Mouse (Mus musculus) forelimb bud, embryonic 11.5 days (tissue): ENCODE results near the gene Grm5.

Experiments
- DNase-seq: peaks from one replicate; pipeline ENCODE4 v3.0.0-alpha.2; 2012; ENCODE audit warnings: low read depth, low spot score

Grm5 gene

DNA sequence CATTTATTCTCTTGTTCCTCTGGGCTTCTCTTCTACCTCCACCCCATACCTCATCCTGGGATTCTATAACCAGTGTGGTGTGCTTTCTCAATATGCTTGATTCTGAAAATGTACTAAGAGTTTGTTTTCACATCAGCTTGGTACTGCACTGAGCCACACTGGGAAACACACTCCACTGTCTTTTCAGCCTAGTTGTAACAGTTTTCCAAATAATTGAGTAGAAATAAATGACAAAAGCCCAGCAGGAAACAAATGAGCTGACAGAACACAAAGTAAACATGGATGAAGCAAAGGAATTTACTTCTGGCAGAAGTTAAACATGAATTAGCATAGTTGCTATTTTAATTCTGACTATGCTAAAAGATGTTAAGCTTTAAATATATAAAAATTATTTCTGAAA lies 262.1 kb downstream of the Grm5 start:
- DNase-seq, result no peak

DNA sequence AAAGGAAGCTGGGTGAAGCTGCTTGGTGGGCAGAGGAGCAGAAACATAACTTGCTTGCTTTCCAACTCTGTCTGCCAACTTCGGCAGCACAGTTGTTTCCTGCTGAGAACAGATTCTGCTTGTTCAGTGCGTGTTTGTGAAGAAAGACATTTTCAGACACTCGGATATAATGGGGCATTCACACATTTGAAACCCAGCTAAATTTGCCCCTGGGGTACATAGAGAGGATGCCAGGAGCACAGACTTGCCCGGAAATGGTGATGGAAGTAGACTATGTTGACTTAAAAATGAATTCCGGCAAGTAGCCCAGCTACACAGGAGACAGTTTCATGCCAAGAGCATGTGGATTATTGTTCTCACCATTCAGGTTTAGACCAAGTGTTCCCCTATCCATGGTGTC lies 342.0 kb downstream of the Grm5 start:
- DNase-seq, result no peak

DNA sequence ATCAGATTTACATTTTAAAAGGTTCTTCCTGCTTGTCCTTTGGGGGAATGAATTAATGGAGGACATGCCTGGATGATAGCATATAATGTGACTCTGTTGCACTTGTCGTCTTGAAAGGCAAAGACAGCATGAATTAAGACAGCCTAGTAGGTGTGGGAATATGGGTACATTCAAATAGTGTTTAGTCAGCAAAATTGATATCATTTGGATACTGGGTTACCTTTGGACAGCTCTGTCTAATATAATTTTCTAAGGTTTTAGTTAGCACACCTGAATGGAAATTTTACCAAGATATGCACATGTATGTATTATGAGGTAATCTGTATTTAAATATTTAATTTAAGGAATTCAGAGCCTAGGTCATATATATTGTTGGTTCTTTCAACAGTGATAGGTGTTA lies 353.4 kb downstream of the Grm5 start:
- DNase-seq, result no peak

DNA sequence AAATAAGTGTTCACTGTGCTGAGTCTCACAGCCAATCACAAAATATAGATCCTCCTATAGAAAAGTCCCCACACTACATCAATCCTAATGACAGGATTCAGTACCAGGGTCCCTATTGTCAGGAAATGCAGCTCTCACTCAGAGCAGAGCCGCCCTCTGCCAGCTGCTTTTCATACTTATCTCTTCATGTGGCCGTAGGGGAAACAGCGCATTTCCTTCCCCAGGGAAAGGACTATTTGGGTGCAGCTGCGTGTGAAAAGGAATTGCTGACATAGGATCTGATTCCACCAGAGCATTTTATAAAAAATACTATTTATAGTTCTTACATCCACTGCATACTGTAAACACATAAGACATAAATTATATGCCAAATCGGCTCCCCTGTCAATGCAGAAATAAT lies 354.3 kb downstream of the Grm5 start:
- no peak for DNase-seq

DNA sequence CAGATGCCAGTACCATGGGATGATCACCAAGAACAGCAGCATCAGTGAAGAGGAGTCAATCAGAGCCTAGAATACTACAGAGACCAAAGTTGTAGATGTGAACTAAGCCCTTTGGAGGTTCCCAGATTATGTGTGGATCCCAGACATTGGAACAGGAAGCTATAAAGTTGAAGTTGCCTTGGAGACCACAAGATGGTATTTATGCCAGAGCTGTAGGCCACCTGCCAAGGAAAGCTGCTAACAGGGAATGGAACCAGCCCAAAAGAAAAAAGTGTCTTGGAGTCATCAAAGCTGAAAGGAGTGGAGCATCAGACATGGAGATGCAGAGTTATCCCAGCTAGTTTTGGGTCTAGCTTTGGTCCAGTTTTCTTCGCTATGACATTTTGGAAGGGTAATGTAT lies 366.2 kb downstream of the Grm5 start:
- DNase-seq, result no peak

DNA sequence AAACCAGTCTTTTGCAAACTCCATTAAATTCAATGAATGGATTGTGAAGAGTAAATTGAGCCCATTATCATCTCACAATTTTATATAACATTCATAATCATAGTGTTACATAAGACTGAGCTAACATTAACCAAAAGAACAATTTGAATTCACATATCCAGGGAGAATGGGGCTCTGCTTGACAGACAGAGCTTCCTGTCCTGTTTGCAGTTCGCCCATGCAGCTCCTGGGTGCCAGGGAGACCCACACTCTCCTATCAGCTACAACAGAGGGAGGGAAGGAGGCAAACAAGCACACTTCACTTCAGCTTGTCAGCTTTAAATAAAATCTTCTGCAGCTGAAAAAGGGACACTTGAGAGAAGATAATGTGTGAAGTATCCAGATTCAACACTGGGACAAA lies 389.2 kb downstream of the Grm5 start:
- DNase-seq, result no peak

DNA sequence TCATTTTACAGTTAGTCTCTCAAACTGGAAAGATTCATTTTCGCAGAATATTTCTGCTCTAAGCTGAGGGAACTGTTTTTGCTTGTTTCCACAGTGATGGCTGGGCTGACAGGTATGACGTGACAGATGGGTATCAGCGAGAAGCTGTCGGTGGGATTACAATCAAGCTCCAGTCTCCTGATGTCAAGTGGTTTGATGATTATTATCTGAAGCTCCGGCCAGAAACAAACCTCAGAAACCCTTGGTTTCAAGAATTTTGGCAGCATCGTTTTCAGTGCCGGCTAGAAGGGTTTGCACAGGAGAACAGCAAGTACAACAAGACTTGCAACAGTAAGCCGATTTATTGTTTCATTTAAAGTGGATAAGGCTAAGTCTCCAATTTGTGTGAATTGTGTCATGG lies 391.1 kb downstream of the Grm5 start:
- no peak for DNase-seq

DNA sequence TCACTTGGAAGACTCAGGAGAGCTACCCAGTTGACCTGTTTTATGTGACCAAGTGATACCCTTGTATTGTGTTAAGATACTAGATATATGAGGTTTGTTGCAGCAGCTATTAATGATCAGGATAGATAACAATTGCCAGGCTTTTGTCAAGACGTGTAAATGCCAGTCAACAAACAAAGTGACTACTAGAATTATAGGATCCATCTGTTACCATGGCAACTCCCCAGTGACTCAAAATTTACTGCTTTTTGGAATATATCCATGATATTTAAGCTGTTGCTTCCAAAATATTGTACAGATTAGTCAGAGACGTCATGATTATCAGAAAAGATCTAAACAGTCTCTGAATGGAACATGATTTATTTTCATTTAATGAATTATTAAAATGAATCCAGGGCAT lies 399.5 kb downstream of the Grm5 start:
- DNase-seq, result no peak

DNA sequence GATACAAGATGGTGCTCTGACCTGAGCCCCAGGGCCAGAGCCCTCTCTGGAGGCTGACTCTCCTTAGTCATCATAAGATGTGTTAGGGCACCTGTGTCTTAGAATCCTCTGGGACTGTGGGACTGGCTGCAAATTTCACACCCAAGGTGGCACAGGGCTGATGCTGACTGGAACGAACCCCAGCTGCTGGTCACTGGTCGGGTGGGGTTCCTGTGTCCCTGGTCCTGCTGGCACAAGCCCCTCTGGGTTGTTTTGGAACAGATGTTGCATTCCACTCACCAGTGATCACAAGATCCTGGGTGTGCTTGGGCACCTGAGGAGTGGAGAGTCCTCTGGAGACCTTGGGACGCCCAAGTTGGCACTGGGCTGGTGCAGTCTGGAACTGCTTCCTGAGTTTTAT lies 430.5 kb downstream of the Grm5 start:
- DNase-seq, result no peak

DNA sequence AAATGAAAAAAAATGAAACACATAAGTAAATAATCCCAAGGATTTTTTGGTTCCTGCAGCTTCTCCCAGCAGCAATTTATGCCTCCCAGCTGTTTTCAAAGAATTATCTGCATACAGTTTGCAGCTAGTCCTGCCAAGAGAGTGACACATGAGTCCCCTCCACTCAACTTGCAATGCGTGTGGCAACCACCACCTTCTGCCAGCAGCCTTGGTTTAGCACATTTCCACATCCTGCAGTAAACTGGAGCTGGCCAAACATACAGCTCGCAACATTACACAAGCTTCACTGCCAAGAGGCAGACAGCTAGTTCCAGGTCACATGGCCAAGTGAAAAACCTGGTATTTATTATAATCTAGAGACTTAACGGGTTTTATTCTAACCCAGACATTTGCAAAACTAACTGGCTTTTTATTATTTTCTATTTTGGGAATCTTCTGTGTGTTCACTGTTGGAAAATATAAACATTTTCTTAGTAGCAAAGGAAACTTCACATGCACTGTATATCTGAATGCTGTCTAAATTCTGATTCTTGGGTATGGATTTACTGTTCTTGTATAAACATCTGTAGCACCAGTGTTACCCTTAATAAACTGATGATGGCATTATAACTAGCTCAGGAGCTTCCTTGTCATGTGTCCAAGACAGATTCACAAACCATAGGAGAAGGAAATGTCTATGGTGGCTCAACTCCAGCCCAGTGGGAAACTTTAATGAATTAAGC lies 443.6 kb downstream of the Grm5 start:
- DNase-seq, result no peak

DNA sequence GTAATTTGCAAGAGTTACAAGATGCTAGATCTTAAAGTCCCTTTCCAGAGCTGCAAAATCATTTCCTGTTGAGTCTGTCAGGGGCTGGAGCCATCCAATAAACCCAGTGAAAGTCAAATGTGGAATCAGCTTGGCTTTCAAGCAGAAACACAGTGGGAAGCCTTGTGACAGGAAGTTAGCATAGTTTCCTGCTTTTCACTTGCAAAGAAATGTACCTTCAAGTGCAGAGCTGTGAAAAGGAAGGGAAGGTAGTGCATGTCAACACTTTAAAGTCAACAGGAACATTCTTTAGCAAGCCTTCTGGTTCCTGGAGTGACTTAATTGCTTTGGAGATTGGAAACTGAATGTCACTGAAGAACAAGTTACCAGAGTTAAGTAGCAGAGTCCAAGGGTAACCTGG lies 463.4 kb downstream of the Grm5 start:
- DNase-seq, result no peak

DNA sequence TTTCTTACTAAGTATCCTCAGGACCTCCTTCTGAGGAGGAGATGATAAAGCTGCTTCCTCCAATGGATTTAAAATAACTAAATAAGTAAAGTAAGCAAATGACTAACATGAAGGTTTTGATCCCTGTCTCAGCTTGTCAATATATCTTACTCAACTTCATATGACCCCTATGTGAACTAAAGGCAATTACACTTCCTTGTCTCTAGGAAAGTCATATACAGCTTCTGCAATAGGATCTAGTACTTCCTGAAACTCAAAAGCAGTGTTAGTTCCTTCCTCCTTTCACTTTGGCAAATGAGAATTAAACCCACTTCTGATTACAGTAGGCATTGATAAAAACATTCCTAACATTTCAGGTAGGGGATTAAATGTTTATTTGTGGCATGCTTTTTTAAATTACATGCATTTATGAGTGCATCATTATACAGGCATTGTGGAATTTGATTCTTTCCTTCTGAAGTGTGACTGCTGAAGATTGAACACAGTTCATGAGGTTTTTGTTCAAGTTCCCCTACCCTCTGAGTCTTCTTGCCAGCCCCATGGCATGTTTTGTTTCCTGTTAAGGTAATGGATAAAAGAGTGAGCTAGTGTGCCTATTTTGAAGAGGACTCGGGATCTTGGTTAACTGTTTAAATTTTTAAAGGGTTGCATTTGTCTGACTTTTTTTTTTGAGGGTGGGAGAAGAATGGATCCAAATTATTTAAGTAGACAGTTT lies 470.4 kb downstream of the Grm5 start:
- no peak for DNase-seq

DNA sequence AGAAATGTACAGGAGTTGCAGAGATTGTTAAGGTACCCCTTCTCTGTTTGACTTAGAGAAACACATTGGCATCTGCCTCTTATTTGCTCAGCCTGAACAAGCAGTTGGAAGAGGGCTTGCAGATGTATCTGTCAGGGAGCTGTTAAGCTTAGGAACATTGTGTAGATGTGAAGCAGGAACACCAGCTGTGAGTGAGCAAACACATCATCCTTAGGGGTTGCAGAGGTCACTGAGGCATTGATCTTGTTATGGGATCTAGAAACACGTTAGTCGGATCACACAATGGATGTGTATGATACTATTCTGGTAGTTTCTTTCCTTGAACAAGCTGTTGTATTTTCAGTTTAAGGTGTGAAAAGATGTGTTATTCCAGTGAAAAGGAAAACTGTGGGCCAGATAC lies 472.5 kb downstream of the Grm5 start:
- DNase-seq, result no peak

DNA sequence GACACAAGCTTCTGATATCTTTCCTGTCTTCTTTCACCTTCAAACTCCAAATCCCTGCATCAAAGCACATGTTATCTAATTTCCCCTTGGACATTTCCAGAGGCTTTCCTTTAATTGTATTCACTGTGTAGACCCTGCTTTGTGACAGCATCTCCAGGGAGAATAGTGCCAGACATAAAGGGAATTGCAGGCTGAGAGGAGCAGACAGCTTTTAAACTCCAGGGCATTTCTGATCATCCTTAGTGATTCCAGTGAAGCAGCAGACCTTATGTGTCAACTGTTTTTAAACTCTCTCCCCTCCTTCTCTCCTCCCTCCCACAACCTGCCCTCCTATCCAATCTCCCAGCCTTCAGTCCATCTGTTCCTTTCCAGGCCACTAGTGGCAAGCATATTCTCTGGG lies 507.1 kb downstream of the Grm5 start:
- no peak for DNase-seq

DNA sequence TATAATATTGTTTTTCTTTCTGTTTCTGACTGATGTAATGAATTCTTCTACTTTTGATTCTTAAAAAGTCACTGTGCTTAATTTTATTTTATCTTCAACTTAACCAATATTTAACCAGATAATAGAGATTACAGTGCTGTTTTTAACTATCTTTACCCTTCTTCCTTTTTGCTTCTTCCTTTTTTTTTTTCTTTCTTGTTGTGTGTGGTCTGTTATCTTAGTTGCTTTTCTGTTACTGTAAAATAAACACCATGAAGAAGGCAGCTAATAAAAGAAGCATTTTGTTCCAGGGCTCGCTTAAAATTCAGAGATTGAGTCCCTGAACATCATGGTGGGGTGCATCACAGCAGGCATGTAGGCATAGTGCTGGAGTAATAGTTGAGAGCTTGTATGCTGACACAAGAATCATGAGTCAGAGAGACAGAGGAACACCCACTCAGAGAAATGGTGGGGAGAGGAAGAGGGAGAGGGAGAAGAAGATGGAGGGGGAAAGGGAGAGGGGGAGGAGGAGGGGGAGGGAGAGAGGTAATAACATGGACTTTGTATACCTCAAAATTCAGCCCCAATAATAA lies 512.7 kb downstream of the Grm5 start:
- DNase-seq, result no peak

DNA sequence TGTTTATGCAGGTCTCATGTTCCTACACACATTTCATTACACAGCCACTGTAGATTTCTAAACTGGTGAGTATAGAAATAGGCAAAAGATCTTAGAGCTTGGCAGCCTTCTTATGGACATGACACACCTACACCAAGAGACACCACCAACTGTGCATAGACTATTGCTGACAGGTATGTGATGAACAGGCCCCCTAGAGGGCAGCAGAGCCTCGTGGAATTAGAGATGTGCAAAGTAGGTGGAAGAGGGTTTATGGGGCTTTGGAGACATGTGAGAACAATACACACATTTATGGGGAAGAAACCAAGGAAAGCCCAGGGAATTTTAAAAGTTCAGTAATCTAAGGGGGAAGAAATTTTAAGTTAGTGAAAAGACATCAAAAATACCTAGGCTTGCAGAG lies 513.7 kb downstream of the Grm5 start:
- peak; percentile 58 for DNase-seq

DNA sequence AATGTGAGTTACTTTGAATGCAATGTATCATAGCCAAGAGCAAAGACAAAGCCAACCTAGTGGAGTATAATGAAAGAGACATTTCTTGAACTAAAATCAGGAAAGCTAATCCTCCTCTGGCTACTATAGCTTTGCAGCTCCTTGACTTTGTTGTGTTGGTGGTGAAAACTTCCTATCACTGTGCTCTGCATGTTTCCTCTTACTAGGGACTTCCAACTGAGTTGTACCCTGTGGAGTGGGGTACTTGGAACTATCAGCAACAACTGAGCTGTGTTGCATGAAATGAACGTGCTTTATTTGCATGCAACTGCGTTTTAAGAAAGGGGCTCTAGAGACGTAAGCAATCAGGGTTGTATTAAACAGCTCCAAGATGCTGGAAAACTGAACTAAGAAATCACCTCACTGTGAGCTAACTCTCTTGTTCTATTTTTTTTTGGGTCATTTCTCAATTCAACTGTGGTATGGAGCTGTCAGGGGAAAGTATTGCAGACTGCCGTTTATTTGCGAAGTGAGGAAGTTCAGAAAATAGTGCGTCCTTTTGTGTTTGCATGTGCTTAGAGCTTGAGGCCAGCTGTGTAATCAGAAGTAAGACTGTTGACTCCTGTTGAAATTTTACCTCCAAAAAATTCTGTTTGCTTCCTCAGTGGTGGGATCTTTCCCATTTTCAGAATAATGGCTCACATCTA lies 532.9 kb downstream of the Grm5 start:
- no peak for DNase-seq

DNA sequence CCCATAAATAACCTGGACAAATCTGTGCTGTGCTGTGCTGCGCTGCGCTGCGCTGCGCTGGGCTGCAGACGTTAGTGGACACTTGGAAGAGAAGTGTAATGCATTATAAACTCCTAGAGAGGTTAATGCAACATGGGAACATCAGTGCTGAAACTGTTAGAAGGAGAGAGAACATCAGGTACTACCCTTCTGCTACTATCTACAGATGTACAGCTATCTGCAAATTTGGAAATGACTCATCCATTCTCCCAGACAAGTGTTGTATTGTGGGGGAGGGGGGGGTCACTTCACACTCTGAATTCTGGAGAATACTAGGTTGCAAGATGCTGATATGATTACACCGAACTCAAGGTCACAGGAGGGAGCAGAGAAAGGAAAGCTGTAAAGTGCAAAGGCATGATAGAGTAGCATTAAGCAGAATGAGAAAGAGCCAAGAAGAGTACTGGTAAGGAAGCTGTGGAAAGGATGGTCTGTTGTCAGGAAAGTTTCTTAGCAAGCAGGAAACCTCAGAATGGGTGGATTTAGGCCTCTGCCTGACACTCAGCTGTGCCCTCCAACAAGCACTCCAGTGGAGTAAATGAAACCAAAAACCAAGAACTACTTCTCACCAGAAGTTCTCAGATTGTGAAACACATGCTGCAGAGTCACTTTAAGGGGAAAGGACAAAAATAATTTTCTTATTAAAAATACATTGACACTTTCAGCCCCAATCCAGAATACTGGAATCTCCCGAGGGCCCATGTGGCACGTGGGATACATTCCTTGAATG lies 544.3 kb downstream of the Grm5 start:
- DNase-seq, result no peak

DNA sequence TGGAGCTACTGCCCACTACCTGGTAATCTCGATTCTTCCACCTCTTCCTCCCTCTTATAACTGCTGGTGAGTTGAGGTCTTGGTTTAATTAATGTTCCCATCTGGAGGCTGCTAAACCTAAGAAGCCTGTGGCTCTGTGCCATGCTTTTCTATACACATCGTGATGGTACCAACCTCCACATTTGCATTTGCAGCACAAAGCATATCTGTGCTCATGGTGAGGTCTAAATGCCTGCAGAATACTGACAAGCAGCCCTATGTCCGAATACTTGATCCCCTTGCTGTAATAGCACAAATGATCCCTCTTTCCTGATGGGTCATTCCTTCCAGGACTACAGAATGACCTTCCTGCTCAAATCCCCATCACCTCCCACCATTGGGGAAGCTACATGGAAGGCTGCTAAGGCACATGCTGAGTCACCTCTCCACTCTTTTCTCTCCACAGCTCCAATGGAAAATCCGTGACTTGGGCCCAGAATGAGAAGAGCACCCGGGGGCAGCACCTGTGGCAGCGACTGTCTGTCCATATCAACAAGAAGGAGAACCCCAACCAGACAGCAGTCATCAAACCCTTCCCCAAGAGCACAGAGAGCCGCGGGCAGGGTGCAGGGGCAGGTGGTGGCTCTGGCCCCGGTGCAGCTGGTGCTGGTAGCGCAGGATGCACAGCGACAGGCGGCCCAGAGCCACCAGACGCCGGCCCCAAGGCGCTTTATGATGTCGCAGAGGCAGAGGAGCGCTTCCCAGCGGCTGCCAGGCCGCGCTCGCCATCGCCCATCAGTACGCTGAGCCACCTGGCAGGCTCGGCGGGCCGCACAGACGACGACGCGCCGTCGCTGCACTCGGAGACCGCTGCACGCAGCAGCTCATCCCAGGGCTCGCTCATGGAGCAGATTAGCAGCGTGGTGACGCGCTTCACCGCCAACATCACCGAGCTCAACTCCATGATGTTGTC lies 545.8 kb downstream of the Grm5 start:
- DNase-seq, result peak; percentile 27

DNA sequence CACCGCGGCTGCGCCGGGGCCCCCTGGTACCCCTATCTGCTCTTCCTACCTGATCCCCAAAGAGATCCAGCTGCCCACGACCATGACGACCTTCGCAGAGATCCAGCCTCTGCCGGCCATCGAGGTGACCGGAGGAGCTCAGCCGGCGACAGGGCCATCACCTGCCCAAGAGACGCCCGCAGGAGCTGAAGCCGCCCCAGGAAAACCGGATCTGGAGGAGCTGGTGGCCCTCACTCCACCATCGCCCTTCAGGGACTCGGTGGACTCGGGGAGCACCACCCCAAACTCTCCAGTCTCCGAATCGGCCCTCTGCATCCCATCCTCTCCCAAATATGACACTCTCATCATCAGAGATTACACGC lies 546.5 kb downstream of the Grm5 start:
- no peak for DNase-seq
